Mouse (Mus musculus) olfactory bulb, adult 2 months (tissue): Measurements from ENCODE around the gene Stx8. TPM values are rescaled to one million over a fixed set of nuclear protein-coding genes. Genes with fewer than 3 reads are reported as not detected.

Experiments
- H3K27ac ChIP-seq: fragments of 200-500 bp; 2 replicates; pipeline ENCODE4 v1.5.1; 2012; ENCODE audit warnings: low read depth, low read length; ENCODE audit not compliant: insufficient read depth
- H3K4me1 ChIP-seq: fragments of 200-500 bp; 2 replicates; pipeline ENCODE4 v1.6.1; 2012; ENCODE audit warnings: low read length; ENCODE audit not compliant: control insufficient read depth, insufficient read depth
- H3K4me3 ChIP-seq: fragments of 200-500 bp; 2 replicates; pipeline ENCODE4 v1.5.1; 2012; ENCODE audit warnings: mild to moderate bottlenecking, low read depth, low read length, moderate library complexity; ENCODE audit not compliant: insufficient read depth
- CTCF ChIP-seq: fragments of 200-500 bp; IDR thresholded peaks from 2 replicates; pipeline ENCODE4 v1.5.1; 2012; ENCODE audit warnings: low read depth, mild to moderate bottlenecking, low read length, moderate library complexity; ENCODE audit not compliant: insufficient read depth
- POLR2A ChIP-seq: fragments of 200-500 bp; IDR thresholded peaks from 2 replicates; pipeline ENCODE4 v1.6.1; 2012; ENCODE audit warnings: mild to moderate bottlenecking, low read depth, low read length, moderate library complexity; ENCODE audit not compliant: insufficient read depth
- WGBS: fragments of 180-500 bp; shearing (Covaris S2); methylation state at CpG from one replicate; pipeline ENCODE4 v1.1.7; 2018; 5-methylcytosine and 5-hydroxymethylcytosine counted together
- polyA plus RNA-seq: library from polyadenylated mRNA; stranded (reverse); fragments of >200 nt; gene quantifications from 2 replicates; pipeline ENCODE4 v1.2.4, GENCODE M21; 2012; ENCODE audit warnings: low replicate concordance; ENCODE audit not compliant: missing spikeins, insufficient read depth, insufficient read length

Gene Stx8
- polyA plus RNA-seq, 1 experiment = not detected

- 81% methylated on average over 6 of the region's 6 CpGs for WGBS
- H3K27ac ChIP-seq = no peak overlapping the region
- peaks cover 5% of the 10 kb centered on the region; the same call in 1 of the 2 replicates for H3K4me1 ChIP-seq
- TF ChIP-seq POLR2A (no peak), CTCF (no peak)
- no peak overlapping the region for H3K4me3 ChIP-seq
Observed at GRCm38 (mm10) chr11:68083562-68083961, 117.6 kb downstream of the Stx8 start.

GRCm38 (mm10) chr11:68086221-68086620 lies 120.2 kb downstream of the Stx8 start:
- WGBS = 76% methylated on average over 9 of the region's 9 CpGs
- H3K4me1 ChIP-seq = peaks cover 5% of the 10 kb centered on the region; the same call in 1 of the 2 replicates
- no peak overlapping the region for H3K27ac ChIP-seq
- TF ChIP-seq CTCF = no peak
- no peak for TF ChIP-seq POLR2A
- no peak overlapping the region for H3K4me3 ChIP-seq

GRCm38 (mm10) chr11:68089426-68089825 lies 123.4 kb downstream of the Stx8 start:
- WGBS = 72% methylated on average over 9 of the region's 9 CpGs
- Histone ChIP-seq H3K4me3 (no peak overlapping the region), H3K4me1 (peaks cover 5% of the 10 kb centered on the region; the same call in 1 of the 2 replicates), H3K27ac (no peak overlapping the region)
- no peak for TF ChIP-seq CTCF
- TF ChIP-seq POLR2A = no peak

DNA sequence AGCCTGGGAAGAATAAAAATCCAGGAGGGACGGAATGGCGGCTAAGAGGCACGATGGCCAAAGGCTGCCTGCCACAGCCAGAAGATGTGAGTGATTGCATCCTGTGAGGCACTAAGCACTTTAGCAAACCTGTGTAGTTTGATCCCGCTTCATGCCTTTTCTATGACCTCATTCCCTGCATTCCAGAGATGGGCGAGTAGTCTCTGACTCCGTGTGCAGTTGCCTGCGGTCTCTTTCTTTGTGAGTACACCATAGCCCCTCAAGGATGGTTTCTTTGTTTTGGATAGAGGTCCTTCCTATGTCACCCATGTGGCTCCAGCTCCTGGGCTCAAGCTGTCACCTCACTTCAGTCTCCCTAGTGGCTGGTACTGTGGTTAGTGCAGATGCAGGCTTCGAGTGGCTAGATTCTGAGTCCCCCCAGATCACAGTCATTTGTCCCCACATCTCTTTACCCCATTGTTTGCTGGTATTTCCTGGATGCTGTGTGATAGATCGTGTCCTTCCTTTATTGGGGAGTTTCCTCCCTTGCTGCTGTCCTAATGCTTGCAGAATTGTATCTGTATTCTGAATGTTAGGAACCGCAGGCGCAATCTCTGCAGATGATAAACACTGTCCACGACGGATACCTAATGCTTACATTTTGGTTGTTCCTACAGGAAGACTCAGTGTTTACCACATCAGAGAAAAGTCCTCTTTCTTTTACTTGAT lies 124.0 kb downstream of the Stx8 start:
- no peak for TF ChIP-seq CTCF
- no peak for TF ChIP-seq POLR2A
- no peak overlapping the region for H3K27ac ChIP-seq
- H3K4me1 ChIP-seq = peaks cover 4% of the 10 kb centered on the region; the same call in 1 of the 2 replicates
- no peak overlapping the region for H3K4me3 ChIP-seq
- 85% methylated on average over 13 of the region's 13 CpGs for WGBS

- no peak for TF ChIP-seq CTCF
- no peak for TF ChIP-seq POLR2A
- no peak overlapping the region for H3K27ac ChIP-seq
- H3K4me3 ChIP-seq = no peak overlapping the region
- WGBS = 92% methylated on average over 3 of the region's 3 CpGs
- no peaks in the 10 kb centered on the region for H3K4me1 ChIP-seq
Observed at GRCm38 (mm10) chr11:68091975-68092759, 126.2 kb downstream of the Stx8 start.

DNA sequence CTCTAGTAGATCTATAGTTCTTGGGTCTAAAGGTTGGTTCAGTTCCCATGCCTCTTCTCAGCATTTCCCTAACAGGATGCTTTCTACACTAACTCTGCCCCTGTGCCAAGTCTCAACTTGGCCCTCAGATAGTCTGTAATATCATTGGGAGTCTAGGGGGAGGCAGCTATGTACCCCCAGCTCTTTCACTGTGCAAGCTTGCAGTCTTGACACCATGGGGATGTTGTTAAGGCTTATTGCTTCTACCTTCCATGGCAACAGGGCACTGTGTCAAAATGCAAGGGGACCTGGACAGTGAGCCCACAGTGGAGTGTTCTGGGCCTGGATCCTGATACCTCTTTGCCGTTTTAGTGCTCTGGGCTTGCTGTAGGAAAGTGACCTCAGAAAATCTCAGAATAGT lies 135.6 kb downstream of the Stx8 start:
- H3K4me1 ChIP-seq = 0 out of 2 replicates have a peak, but pooled peaks cover 4% of the 10 kb centered on the region
- no peak for TF ChIP-seq POLR2A
- no peak for TF ChIP-seq CTCF
- 68% methylated on average over 1 of the region's 1 CpGs for WGBS
- H3K27ac ChIP-seq = no peak overlapping the region
- no peak overlapping the region for H3K4me3 ChIP-seq

DNA sequence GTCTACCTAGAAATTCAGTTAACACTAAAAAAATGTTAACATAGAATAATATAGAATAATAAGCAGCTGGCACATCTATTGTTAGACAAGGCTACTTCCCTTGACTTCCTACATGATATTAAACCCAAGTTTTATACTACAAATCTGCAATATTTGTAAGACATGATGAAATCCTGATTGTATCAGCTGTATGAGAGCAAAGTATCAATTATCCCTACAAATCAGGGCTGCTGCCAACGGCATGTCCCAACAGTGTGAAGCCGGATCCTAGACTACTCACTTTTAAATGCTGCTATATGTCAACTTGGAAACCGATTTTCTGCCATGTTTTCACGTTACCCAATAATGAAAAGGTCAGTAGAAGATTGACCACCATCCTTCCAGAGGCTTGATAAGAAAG lies 137.5 kb downstream of the Stx8 start:
- H3K27ac ChIP-seq = no peak overlapping the region
- WGBS = 67% methylated on average over 4 of the region's 4 CpGs
- TF ChIP-seq CTCF (no peak), POLR2A (no peak)
- H3K4me1 ChIP-seq = peaks cover 6% of the 10 kb centered on the region; the same call in 1 of the 2 replicates
- H3K4me3 ChIP-seq = no peak overlapping the region

DNA sequence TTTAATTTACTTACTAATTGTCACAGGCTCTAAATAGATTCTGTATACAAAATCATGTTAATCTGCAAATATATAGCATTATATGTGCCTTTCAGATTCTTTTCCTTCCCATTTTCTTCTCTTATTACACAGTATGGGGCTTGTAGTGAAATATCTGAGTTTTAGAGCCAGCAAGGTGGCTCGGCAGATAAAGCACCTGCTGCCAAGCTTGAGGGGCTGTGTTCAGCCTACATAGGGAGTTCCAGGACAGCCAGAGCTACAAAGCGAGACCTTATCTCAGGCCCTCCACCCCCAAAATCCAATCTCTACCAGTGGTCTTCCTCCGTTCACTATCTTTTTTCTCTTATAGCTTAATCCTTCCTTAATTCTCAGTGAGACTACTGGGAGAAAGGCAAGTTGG lies 140.1 kb downstream of the Stx8 start:
- 93% methylated on average over 3 of the region's 3 CpGs for WGBS
- H3K4me1 ChIP-seq = peaks cover 6% of the 10 kb centered on the region; the same call in 1 of the 2 replicates
- no peak for TF ChIP-seq POLR2A
- TF ChIP-seq CTCF = no peak

More for the DNA sequence above, 140.1 kb downstream of the Stx8 start:
- Histone ChIP-seq H3K27ac (no peak overlapping the region), H3K4me3 (no peak overlapping the region)
